Mouse (Mus musculus): ENCODE measurements around the gene Dand5.
A peak's percentile ranks its signal among the peaks of the same experiment; 100 is the strongest.

The Dand5 gene

DNA sequence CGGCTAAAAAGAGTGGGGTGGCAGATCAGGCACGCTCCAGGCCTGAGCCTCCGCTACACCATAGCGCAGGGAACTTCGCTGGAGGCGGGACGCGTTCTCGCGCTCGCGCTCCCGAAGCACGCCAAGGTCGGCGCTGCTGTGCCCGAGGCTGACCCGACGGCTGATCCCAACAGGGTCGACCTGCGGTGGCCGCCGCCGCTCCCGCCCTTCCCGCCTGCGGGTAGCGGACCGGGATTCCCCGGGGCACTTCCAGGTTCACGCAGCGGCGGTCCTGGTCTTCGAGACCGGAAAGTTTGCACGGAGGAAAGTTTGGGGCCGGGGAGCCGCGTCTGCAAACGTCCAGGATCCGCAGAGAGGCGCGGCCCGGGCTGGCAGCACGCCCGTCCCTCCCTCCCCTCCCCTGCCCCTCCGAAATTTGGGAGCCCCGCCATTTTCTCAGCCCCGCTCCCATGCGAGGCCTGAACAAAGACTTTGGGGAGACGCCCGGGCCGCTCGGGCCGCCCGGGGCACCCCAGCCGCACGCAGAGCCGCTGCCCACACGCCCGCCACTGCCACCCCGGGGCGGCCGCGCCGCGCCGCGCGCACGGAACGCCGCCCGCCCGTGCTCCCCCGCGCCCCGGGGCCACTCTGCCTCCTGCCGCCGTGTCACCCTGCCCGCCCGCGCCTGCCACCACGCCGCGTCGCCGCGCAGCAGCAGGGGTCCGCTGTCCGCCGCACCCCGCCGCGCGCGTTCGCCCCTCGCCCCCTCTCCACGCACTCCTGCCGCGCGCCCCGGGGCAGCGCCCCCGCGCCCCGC, 23.3 kb downstream of the Dand5 start:
- no peak for DNase-seq (ENCODE audit: low spot score)

DNA sequence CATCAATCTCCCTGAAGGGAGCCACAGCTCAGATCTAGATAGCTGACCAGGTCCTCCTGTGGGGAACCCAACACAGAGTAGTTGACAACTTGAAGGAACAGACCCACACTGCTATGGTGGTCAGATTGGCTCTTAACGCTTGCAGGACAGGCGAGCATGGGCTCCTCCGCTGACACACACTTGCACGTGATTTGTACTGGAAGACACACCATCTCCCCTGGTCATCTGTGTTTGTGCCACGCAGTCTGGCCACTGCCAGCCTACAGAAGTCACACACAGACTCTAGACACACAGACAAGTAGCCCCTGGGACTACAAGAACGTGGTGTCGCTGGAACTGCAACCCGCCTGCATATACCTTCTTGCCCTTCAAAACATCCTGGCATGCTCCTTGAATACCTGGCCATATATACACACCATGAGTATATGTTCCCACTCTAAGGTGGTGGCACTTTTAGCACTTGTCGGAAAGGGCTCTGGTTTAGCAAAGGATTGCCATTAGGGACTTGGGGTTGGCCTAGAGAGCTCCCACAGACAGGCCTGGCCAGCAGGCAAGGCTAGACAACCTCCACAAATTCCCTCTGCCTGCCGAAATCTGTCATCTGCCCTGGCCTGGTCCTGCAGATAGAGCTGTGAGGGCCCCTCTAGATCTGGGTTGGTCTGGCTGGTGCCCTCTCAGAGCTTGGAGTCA, 24.0 kb downstream of the Dand5 start:
- no peak for DNase-seq (ENCODE audit: low spot score)

- DNase-seq (ENCODE audit: low spot score), result no peak
These were observed 24.7 kb downstream of the Dand5 start for GRCm38 (mm10) chr8:84797971-84798370.

GRCm38 (mm10) chr8:84797256-84797797, 25.3 kb downstream of the Dand5 start:
- no peak for DNase-seq (ENCODE audit: low spot score)

GRCm38 (mm10) chr8:84794486-84794885, 28.1 kb downstream of the Dand5 start:
- DNase-seq (ENCODE audit: low spot score), result no peak

DNA sequence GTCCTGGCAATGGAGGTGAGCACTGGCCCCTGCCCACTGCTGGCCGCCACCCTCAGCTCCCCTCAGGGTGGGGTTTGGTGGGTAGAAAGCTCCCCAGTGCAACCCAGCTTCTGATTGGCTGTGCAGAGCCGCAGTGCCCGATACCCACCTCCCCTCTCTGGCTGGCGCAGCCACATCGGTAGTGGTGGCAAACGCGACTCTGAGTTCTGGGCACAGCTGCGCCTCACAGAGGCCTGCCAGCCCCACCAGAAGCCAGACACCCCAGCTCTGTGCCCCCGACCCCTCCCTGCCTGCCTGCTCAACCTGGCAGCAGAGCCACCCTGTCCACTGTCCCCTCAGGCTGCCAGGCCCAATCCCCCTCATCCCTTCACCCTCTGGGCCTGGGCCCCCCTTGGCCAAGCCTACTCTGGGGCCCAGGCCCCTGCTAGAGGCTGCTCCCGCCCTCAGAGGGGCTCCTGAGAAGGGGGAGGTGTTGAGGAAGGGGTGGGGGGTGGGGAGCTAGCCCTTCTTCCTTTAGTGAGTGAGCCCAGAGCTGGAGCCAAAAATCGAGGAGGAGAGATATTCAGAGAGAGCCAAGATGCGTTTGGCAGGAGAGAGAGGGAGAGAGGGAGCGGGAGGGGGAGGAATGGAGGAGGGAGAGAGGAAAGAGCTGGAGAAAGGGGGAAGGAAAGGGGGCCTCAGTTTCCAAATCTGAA, 28.7 kb downstream of the Dand5 start:
- DNase-seq (ENCODE audit: low spot score), result no peak

- no peak for DNase-seq (ENCODE audit: low spot score)
These were observed 29.5 kb downstream of the Dand5 start for GRCm38 (mm10) chr8:84793134-84793533.

DNA sequence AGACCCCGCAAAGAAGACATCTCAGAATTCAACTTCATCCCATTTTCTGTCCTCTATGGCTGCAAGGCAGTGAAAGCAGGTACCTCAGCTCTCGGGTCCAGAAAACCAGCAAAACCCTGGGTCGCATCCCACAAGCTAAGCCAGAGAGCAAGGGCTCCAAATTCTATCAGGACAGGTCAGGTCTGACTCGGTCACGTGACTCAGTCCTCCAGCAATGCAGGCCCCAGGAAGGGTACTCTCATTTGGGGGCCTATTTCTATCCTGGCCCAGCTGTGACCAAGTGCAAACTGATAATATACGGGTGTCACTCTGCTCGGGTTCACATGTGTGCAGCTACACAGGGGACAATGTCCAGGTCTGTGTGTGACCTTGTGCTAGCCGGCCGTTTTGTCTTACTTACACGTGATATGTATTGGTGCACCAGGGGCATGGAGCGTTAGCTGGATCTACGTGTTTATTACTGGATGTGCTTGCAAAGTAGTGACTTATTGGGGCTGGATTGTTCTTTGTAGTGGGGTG, 30.1 kb downstream of the Dand5 start:
- DNase-seq (ENCODE audit: low spot score), result no peak

DNA sequence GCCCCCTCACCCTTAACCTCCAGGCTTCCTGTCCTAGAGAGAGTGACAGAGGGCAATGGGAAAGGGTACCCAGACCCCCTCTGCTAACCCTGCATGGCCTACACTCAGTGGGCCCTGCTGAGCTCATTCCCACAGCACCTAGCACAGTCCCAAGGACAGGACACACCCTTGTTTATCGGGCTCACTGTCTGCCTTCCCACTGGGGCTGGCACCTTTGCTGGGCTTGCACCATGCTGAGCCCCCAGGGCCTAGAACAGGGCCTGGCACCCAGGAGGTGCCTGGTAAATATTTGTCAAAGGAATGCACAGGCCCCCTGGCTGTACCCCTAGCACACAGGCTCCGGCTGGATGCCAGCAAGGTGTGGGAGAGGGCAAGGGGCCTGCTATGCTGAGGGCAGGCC, 32.1 kb downstream of the Dand5 start:
- no peak for DNase-seq (ENCODE audit: low spot score)

DNA sequence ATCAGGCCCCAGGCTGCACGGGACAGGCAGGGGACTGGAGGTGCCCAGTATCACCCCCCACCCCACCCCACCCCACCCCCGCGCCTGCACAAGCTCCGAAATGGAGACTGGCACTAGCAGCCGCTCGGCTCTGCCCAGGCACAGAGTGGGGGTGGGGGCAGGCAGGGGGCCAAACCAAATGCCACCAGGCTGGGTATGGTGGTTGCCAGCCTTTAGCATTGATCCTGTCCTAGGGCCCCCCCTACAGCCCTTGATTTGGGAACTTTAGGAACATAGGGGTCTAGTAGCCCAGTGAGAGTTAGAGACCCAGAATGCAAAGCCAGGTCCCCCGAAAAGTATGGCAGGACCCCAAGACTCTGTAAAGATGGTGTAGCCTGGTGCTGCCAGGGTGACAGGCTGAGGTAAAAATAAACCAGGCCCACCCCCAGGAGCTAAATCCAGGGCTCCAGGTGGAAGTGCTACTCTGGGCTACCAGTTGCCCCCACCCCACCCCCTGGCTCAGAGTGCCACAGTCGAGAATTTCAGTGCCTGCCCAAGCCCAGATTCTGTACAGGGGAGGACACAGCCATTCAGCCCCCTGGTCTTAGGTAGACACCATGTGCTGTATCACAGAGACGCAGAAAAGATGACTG, 32.7 kb downstream of the Dand5 start:
- DNase-seq (ENCODE audit: low spot score), result no peak

GRCm38 (mm10) chr8:84789345-84789744, 33.3 kb downstream of the Dand5 start:
- no peak for DNase-seq (ENCODE audit: low spot score)

DNA sequence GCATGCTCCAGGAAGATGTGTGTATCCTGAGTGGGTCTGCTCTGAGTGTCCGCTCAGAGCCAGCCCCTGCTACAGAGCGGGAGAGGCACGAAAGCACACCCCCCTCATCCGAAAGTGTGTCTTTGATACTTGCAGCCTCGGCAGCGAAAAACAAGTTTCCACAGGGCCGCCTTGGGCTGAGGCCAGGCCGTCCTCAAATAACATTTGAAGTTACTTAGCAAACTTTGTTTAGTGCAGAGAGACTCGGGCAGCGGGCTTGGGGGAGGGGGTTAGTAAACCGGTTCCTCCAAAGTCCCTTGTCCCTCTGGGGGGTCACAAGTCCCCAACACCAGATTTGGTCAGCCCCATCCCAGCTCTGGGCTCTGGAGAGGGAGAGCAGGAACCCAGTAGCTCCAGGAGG, 33.7 kb downstream of the Dand5 start:
- DNase-seq (ENCODE audit: low spot score), result peak; percentile 76

DNA sequence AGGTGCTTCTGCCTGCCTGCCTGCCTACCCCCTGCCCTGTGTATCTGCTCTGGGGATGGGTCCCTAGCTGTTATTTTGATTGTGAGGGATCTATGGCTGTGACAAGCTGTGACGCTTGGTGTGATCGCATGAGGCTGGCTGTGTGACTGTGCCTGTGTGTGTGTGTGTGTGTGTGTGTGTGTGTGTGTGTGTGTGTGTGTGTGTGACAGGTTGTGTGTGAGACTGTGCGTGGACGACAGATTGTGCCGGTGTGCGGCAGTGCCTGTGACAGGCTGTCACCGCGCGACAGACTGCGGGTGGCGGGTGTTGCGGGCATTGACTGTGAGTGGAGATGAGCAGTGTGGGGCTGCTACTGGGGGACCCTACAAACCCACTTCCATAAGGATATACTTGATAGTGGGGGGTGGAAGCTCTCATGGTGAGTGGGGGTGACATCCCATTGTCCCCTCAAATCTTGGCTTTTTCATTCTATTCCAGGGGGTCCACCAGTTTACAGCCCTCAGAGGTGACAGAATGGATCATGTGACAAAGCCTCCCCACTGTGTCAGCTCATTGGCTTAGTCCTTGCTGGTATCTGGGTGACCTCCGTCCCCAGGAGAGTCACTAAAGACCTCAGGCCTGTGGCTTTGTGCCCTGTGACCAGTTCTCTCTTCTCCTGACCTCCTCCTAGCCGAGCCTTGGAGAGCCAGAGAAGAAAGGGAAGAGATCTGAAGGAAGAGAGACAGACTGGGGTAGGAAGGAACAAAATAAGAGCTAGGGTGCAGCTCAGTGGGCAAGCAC, 34.9 kb downstream of the Dand5 start:
- no peak for DNase-seq (ENCODE audit: low spot score)

DNA sequence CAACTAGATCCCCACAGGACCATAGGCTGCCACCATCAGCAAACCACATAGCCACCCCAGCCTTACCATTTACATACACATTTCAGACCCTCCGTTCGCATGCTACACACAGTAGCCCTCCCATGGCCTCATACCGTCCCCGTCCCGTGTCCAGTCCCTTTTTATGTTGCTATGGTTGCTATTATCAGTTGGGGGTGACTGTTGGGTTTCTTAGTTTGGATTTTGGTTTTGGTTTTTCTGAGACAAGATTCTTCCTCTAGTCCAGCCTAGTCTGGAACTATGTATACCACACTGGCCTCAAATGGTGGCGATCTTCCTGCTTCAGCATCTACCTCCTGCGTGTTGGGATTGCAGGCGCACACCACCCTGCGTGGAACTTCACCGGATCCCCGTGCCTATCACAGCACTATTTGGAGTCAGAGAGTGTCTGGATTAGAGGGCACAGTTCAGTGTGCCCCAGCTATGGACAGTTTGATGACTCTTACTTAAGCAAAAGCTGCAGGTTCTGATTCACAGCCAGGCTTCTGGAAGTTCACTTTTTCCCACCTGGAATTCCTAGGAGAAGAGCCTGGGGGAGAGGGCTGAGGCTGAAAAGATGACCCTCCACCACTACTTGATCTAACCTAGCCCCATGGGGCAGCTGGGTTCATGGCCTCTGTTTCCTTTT, 35.7 kb downstream of the Dand5 start:
- DNase-seq (ENCODE audit: low spot score), result no peak

GRCm38 (mm10) chr8:84785756-84786677, 36.6 kb downstream of the Dand5 start:
- no peak for DNase-seq (ENCODE audit: low spot score)

DNA sequence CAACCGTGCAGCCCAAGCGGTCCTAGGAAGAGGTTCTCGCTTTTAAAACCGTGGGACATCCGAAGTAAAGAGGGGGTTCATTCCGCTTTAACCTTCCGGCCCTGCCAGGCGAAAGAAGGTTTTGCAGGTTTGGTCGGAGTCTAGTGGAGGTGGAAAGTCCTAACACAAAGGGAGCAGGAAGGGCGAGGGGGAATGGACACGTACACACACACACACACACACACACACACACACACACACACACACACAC, 37.2 kb downstream of the Dand5 start:
- no peak for DNase-seq (ENCODE audit: low spot score)

- no peak for DNase-seq (ENCODE audit: low spot score)
These were observed 37.7 kb downstream of the Dand5 start for GRCm38 (mm10) chr8:84784681-84785505.

- DNase-seq (ENCODE audit: low spot score), result no peak
These were observed 38.6 kb downstream of the Dand5 start for GRCm38 (mm10) chr8:84783919-84784581.
